7 mouse cellular contexts compared by ENCODE assay signal in genomic region chr2:92608810-92609581, GRCm38 (mm10). TPM values are rescaled to one million over a fixed set of nuclear protein-coding genes. Genes with fewer than 3 reads are reported as not detected.
DNase-seq lines count a peak whose midpoint lies in the region; ATAC-seq and TF ChIP-seq lines count a peak whose summit lies in the region.

No protein-coding gene starts in this region.

- TF ChIP-seq EP300 in CH12.LX (IDR thresholded peaks at IDR 0.05; ENCODE audit: low read length) = no peak

- H3K27me3 ChIP-seq in CH12.LX (replicated peaks) = peaks cover 71% of the 10 kb centered on the region

- no peaks in the 10 kb centered on the region for H3K36me3 ChIP-seq in CH12.LX (replicated peaks in 1 of 2; ENCODE audit: control insufficient read depth in 1 of 2, insufficient read depth in 1 of 2, low read length in 1 of 2)

- peaks cover under 1% of the 10 kb centered on the region in 2 experiments; a peak in 1 of 4 replicates for H3K4me1 ChIP-seq in CH12.LX (ENCODE audit: control insufficient read depth in 1 of 2, insufficient read depth in 2 of 2)

- TF ChIP-seq POLR2A in CH12.LX (IDR thresholded peaks at IDR 0.05; ENCODE audit: low read depth, low read length) = no peak

- H3K9me3 ChIP-seq in CH12.LX (replicated peaks; ENCODE audit: low read length) = no peaks in the 10 kb centered on the region

- dilution Hi-C loops in CH12.LX (cut with MboI; ENCODE audit: extremely low pct_ligation_motif_present, extremely low pct_unique_long_range_greater_than_20kb, low sequenced_read_pairs) = no loop called here

- TF ChIP-seq RAD21 in CH12.LX (IDR thresholded peaks at IDR 0.05; ENCODE audit: low read depth, low read length) = peak; percentile 79

- in situ Hi-C loops in CH12.LX (cut with MboI; ENCODE audit: low pct_ligation_motif_present, low pct_unique_long_range_greater_than_20kb, low sequenced_read_pairs) = no loop called here

- peak; percentile 71 for DNase-seq in 416B (ENCODE audit: low read depth)
- peak; percentile 74 for DNase-seq in CH12.LX (ENCODE audit: extremely low read depth)
- DNase-seq in cerebellum, adult 9-10 months = peak; percentile 78
- DNase-seq in layer of hippocampus, adult 2 months (ENCODE audit: low spot score in 2 of 2) = peak; percentile 74 to 75
- peak; percentile 84 for DNase-seq in lung, postnatal 36 days
- peak; percentile 54 for DNase-seq in right cerebral cortex, postnatal 4 days

- no peak overlapping the region for H3K9ac ChIP-seq in CH12.LX (ENCODE audit: insufficient read depth, low read depth)

- H3K27ac ChIP-seq in CH12.LX (ENCODE audit: insufficient read depth, low read depth) = no peak overlapping the region
- H3K27ac ChIP-seq in layer of hippocampus, adult 2 months = peak overlapping the region; percentile 99

- peak; percentile 34 for ATAC-seq in frontal cortex, adult (ENCODE audit: low TSS enrichment)

- no peaks in the 10 kb centered on the region for H3K79me2 ChIP-seq in CH12.LX (replicated peaks; ENCODE audit: control insufficient read depth, extremely low read depth, insufficient read depth, poor library complexity, severe bottlenecking)

- peak; percentile 90 to 98 for TF ChIP-seq CTCF in CH12.LX (conservative IDR thresholded peaks at IDR 0.05 in 1 of 2, IDR thresholded peaks at IDR 0.05 in 1 of 2; ENCODE audit: low read depth in 2 of 2, low read length in 2 of 2)
- peak; percentile 99 for TF ChIP-seq CTCF in layer of hippocampus, adult 2 months (conservative IDR thresholded peaks at IDR 0.05)

- H3K4me2 ChIP-seq in CH12.LX (ENCODE audit: insufficient read depth, low read depth, poor library complexity, severe bottlenecking) = no peak overlapping the region

- H3K4me3 ChIP-seq in CH12.LX (replicated peaks in 1 of 3; ENCODE audit: low read depth in 2 of 3, low read length in 2 of 3, poor library complexity in 1 of 3) = no peak overlapping the region
- H3K4me3 ChIP-seq in layer of hippocampus, adult 2 months = no peak overlapping the region

TF ChIP-seq in CH12.LX, 34 proteins besides CTCF, POLR2A, EP300 and RAD21:
- TF ChIP-seq UBTF (IDR thresholded peaks at IDR 0.05; ENCODE audit: low read depth, low read length) (no peak), BHLHE40 (IDR thresholded peaks at IDR 0.05; ENCODE audit: low read depth, low read length) (no peak), POLR2AphosphoS2 (IDR thresholded peaks at IDR 0.05; ENCODE audit: low read depth, low read length) (no peak), GABPA (IDR thresholded peaks at IDR 0.05; ENCODE audit: insufficient replicate concordance, low read depth, low read length) (no peak), MXI1 (IDR thresholded peaks at IDR 0.05; ENCODE audit: low read depth, low read length) (no peak), PAX5 (IDR thresholded peaks at IDR 0.05; ENCODE audit: low read length) (no peak), ZKSCAN1 (IDR thresholded peaks at IDR 0.05; ENCODE audit: borderline replicate concordance, low read depth, low read length) (no peak), ELF1 (IDR thresholded peaks at IDR 0.05; ENCODE audit: low read depth, low read length) (no peak), CHD1 (IDR thresholded peaks at IDR 0.05; ENCODE audit: low read depth, low read length) (no peak), ZC3H11A (IDR thresholded peaks at IDR 0.05; ENCODE audit: low read depth, low read length) (peak; percentile 73), MAFK (IDR thresholded peaks at IDR 0.05; ENCODE audit: insufficient replicate concordance, low read length) (no peak), TBP (conservative IDR thresholded peaks at IDR 0.05; ENCODE audit: low read depth, low read length) (no peak), ZMIZ1 (IDR thresholded peaks at IDR 0.05; ENCODE audit: low read depth, low read length) (no peak), CHD2 (IDR thresholded peaks at IDR 0.05; ENCODE audit: low read length) (no peak), TCF12 (IDR thresholded peaks at IDR 0.05; ENCODE audit: low read depth, low read length) (no peak), NRF1 (IDR thresholded peaks at IDR 0.05; ENCODE audit: low read depth, low read length) (no peak), MEF2A (IDR thresholded peaks at IDR 0.05; ENCODE audit: borderline replicate concordance, low read depth, low read length) (no peak), JUND (conservative IDR thresholded peaks at IDR 0.05; ENCODE audit: low read depth, low read length) (no peak), MAZ (IDR thresholded peaks at IDR 0.05; ENCODE audit: low read depth, low read length) (no peak), SMC3 (IDR thresholded peaks at IDR 0.05; ENCODE audit: low read depth, low read length) (peak; percentile 94), E2F4 (IDR thresholded peaks at IDR 0.05; ENCODE audit: insufficient replicate concordance, low read depth, low read length) (0 out of 2 replicates have a peak, but pooled peaks have one; percentile 14), USF2 (conservative IDR thresholded peaks at IDR 0.05; ENCODE audit: low read depth, low read length) (no peak), ZNF384 (IDR thresholded peaks at IDR 0.05; ENCODE audit: low read depth, low read length) (no peak)

RNA-seq across cellular contexts. Expression of gene Chst1, which starts 9.5 kb away (rescaled TPM):
- total RNA-seq in CH12.LX (2012; rRNA removed) (not detected in 2 replicates), CH12.LX (2014; rRNA removed) (not detected in 2 replicates)
- not detected in 2 replicates for polyA plus RNA-seq in CH12.LX (2012; ENCODE audit: insufficient read length, low read depth)
- total RNA-seq in layer of hippocampus, adult 2 months (2021) = 100 to 1,000 TPM; 295 to 314 TPM

Comparison
In these comparisons a context has a peak if more than half of its experiments do, and no peak if none do; other contexts are left out.
1. RNA of gene Chst1, which starts 9.5 kb away (total RNA-seq): 295 to 314 TPM in layer of hippocampus, adult 2 months; not detected in CH12.LX; every median in the first group is over 100 times any median in the second.
2. Peak in every context shown above with its lines, with median percentiles within 50 percentile points of each other: DNase-seq.